Mouse (Mus musculus): ENCODE data around the gene Dhfr. TPM values are rescaled to one million over a fixed set of nuclear protein-coding genes. Genes with fewer than 3 reads are reported as not detected.

The Dhfr gene
- total RNA-seq, 1 experiment, result 15.7 TPM

DNA sequence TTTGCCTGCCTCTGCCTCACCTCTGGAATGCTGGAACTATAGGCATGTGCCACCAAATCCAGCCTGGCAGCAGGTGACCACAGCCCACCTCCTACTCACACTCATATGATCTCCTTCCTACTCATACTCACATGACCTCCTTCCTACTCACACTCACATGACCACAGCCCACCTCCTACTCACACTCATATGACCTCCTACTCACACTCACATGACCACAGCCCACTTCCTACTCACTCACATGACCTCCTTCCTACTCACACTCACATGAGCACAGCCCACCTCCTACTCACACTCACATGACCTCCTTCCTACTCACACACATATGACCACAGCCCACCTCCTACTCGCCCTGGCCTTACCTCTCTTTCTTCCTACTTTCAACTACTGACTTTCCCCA, 17.7 kb upstream of the Dhfr start:
- Histone ChIP-seq H3K27ac (ENCODE audit: insufficient read depth, low read depth, low read length, poor library complexity, severe bottlenecking) (no peak overlapping the region), H3K9me3 (ENCODE audit: control insufficient read depth, insufficient read depth, low read depth, low read length) (no peaks in the 10 kb centered on the region), H3K36me3 (ENCODE audit: control insufficient read depth, insufficient read depth, low read length, poor library complexity, severe bottlenecking) (peaks cover 20% of the 10 kb centered on the region), H3K9ac (ENCODE audit: insufficient read depth, low read depth, low read length, poor library complexity, severe bottlenecking) (no peak overlapping the region), H3K4me1 (ENCODE audit: control insufficient read depth in 2 of 2, insufficient read depth in 2 of 2, low read length in 2 of 2, poor library complexity in 1 of 2) (peaks cover 2 to 10% of the 10 kb centered on the region in 2 experiments; a peak in 2 of 4 replicates), H3K4me3 (ENCODE audit: insufficient read depth in 1 of 2, low read depth in 1 of 2, low read length in 2 of 2, poor library complexity in 1 of 2, severe bottlenecking in 1 of 2) (no peak overlapping the region)
- no peak for DNase-seq (ENCODE audit: low read depth, low spot score)
- in situ Hi-C loops (cut with MboI; ENCODE audit: low sequenced_read_pairs in 2 of 2, unreplicated experiment in 2 of 2), result no loop called here
- TF ChIP-seq HCFC1 (IDR thresholded peaks at IDR 0.05; ENCODE audit: borderline replicate concordance, insufficient read depth, low read length) (no peak), CHD2 (IDR thresholded peaks at IDR 0.05; ENCODE audit: low read depth, low read length) (no peak), ZNF384 (IDR thresholded peaks at IDR 0.05; ENCODE audit: low read depth, low read length) (no peak), MAFK (IDR thresholded peaks at IDR 0.05; ENCODE audit: insufficient read depth, low read depth, low read length) (no peak), ZC3H11A (IDR thresholded peaks at IDR 0.05; ENCODE audit: borderline replicate concordance, low read depth, low read length) (no peak)

GRCm38 (mm10) chr13:92337773-92338462, 16.6 kb upstream of the Dhfr start:
- peaks cover 20% of the 10 kb centered on the region for H3K36me3 ChIP-seq (ENCODE audit: control insufficient read depth, insufficient read depth, low read length, poor library complexity, severe bottlenecking)
- TF ChIP-seq ZC3H11A (IDR thresholded peaks at IDR 0.05; ENCODE audit: borderline replicate concordance, low read depth, low read length) (no peak), MAFK (IDR thresholded peaks at IDR 0.05; ENCODE audit: insufficient read depth, low read depth, low read length) (no peak), CHD2 (IDR thresholded peaks at IDR 0.05; ENCODE audit: low read depth, low read length) (no peak), ZNF384 (IDR thresholded peaks at IDR 0.05; ENCODE audit: low read depth, low read length) (no peak), HCFC1 (IDR thresholded peaks at IDR 0.05; ENCODE audit: borderline replicate concordance, insufficient read depth, low read length) (no peak)
- no peak overlapping the region for H3K27ac ChIP-seq (ENCODE audit: insufficient read depth, low read depth, low read length, poor library complexity, severe bottlenecking)
- no peak overlapping the region for H3K4me3 ChIP-seq (ENCODE audit: insufficient read depth in 1 of 2, low read depth in 1 of 2, low read length in 2 of 2, poor library complexity in 1 of 2, severe bottlenecking in 1 of 2)
- in situ Hi-C loops (cut with MboI; ENCODE audit: low sequenced_read_pairs in 2 of 2, unreplicated experiment in 2 of 2), result no loop called here
- peaks cover 0 to 7% of the 10 kb centered on the region in 2 experiments; a peak in 1 of 4 replicates for H3K4me1 ChIP-seq (ENCODE audit: control insufficient read depth in 2 of 2, insufficient read depth in 2 of 2, low read length in 2 of 2, poor library complexity in 1 of 2)
- no peak overlapping the region for H3K9ac ChIP-seq (ENCODE audit: insufficient read depth, low read depth, low read length, poor library complexity, severe bottlenecking)
- H3K9me3 ChIP-seq (ENCODE audit: control insufficient read depth, insufficient read depth, low read depth, low read length), result no peaks in the 10 kb centered on the region
- no peak for DNase-seq (ENCODE audit: low read depth, low spot score)

GRCm38 (mm10) chr13:92339787-92340186, 14.7 kb upstream of the Dhfr start:
- H3K9me3 ChIP-seq (ENCODE audit: control insufficient read depth, insufficient read depth, low read depth, low read length), result no peaks in the 10 kb centered on the region
- H3K36me3 ChIP-seq (ENCODE audit: control insufficient read depth, insufficient read depth, low read length, poor library complexity, severe bottlenecking), result peaks cover 23% of the 10 kb centered on the region
- peaks cover 0 to 2% of the 10 kb centered on the region in 2 experiments; a peak in 1 of 4 replicates for H3K4me1 ChIP-seq (ENCODE audit: control insufficient read depth in 2 of 2, insufficient read depth in 2 of 2, low read length in 2 of 2, poor library complexity in 1 of 2)
- DNase-seq (ENCODE audit: low read depth, low spot score), result no peak
- no peak overlapping the region for H3K27ac ChIP-seq (ENCODE audit: insufficient read depth, low read depth, low read length, poor library complexity, severe bottlenecking)
- H3K4me3 ChIP-seq (ENCODE audit: insufficient read depth in 1 of 2, low read depth in 1 of 2, low read length in 2 of 2, poor library complexity in 1 of 2, severe bottlenecking in 1 of 2), result no peak overlapping the region
- H3K9ac ChIP-seq (ENCODE audit: insufficient read depth, low read depth, low read length, poor library complexity, severe bottlenecking), result no peak overlapping the region
- in situ Hi-C loops (cut with MboI; ENCODE audit: low sequenced_read_pairs in 2 of 2, unreplicated experiment in 2 of 2), result no loop called here
- no peak for TF ChIP-seq ZNF384 (IDR thresholded peaks at IDR 0.05; ENCODE audit: low read depth, low read length)
- no peak for TF ChIP-seq ZC3H11A (IDR thresholded peaks at IDR 0.05; ENCODE audit: borderline replicate concordance, low read depth, low read length)
- TF ChIP-seq CHD2 (IDR thresholded peaks at IDR 0.05; ENCODE audit: low read depth, low read length), result no peak
- no peak for TF ChIP-seq MAFK (IDR thresholded peaks at IDR 0.05; ENCODE audit: insufficient read depth, low read depth, low read length)
- no peak for TF ChIP-seq HCFC1 (IDR thresholded peaks at IDR 0.05; ENCODE audit: borderline replicate concordance, insufficient read depth, low read length)

- DNase-seq (ENCODE audit: low read depth, low spot score), result no peak
- Histone ChIP-seq H3K4me1 (ENCODE audit: control insufficient read depth in 2 of 2, insufficient read depth in 2 of 2, low read length in 2 of 2, poor library complexity in 1 of 2) (no peaks in the 10 kb centered on the region), H3K9me3 (ENCODE audit: control insufficient read depth, insufficient read depth, low read depth, low read length) (no peaks in the 10 kb centered on the region), H3K4me3 (ENCODE audit: insufficient read depth in 1 of 2, low read depth in 1 of 2, low read length in 2 of 2, poor library complexity in 1 of 2, severe bottlenecking in 1 of 2) (no peak overlapping the region), H3K27ac (ENCODE audit: insufficient read depth, low read depth, low read length, poor library complexity, severe bottlenecking) (no peak overlapping the region), H3K9ac (ENCODE audit: insufficient read depth, low read depth, low read length, poor library complexity, severe bottlenecking) (no peak overlapping the region), H3K36me3 (ENCODE audit: control insufficient read depth, insufficient read depth, low read length, poor library complexity, severe bottlenecking) (peaks cover 17% of the 10 kb centered on the region)
- no peak for TF ChIP-seq MAFK (IDR thresholded peaks at IDR 0.05; ENCODE audit: insufficient read depth, low read depth, low read length)
- TF ChIP-seq CHD2 (IDR thresholded peaks at IDR 0.05; ENCODE audit: low read depth, low read length), result no peak
- no peak for TF ChIP-seq HCFC1 (IDR thresholded peaks at IDR 0.05; ENCODE audit: borderline replicate concordance, insufficient read depth, low read length)
- no peak for TF ChIP-seq ZC3H11A (IDR thresholded peaks at IDR 0.05; ENCODE audit: borderline replicate concordance, low read depth, low read length)
- no peak for TF ChIP-seq ZNF384 (IDR thresholded peaks at IDR 0.05; ENCODE audit: low read depth, low read length)
- in situ Hi-C loops (cut with MboI; ENCODE audit: low sequenced_read_pairs in 2 of 2, unreplicated experiment in 2 of 2), result no loop called here
These were observed 10.5 kb upstream of the Dhfr start for GRCm38 (mm10) chr13:92344033-92344432.
